Mouse (Mus musculus) large intestine, adult 2 months (tissue): ENCODE measurements around the gene 3100002H09Rik. TPM values are rescaled to one million over a fixed set of nuclear protein-coding genes. Genes with fewer than 3 reads are reported as not detected.
A peak's percentile ranks its signal among the peaks of the same experiment; 100 is the strongest.

Experiments
- DNase-seq: peaks from one replicate; pipeline ENCODE4 v3.0.0-alpha.2; 2012; ENCODE audit warnings: low read depth, low spot score
- WGBS: fragments of 180-500 bp; shearing (Covaris S2); methylation state at CpG from one replicate; pipeline ENCODE4 v1.1.7; 2018; 5-methylcytosine and 5-hydroxymethylcytosine counted together
- polyA plus RNA-seq: library from polyadenylated mRNA; depleted of rRNA; stranded (reverse); fragments of >200 nt; gene quantifications from 2 replicates; pipeline ENCODE4 v1.2.3, GENCODE M21; 2012

3100002H09Rik gene
- polyA plus RNA-seq, 1 experiment = not detected

GRCm38 (mm10) chr4:124616636-124617035 lies 6.0 kb upstream of the 3100002H09Rik start:
- DNase-seq = no peak

GRCm38 (mm10) chr4:124615986-124616385 lies 5.4 kb upstream of the 3100002H09Rik start:
- 49% methylated on average over 9 of the region's 9 CpGs for WGBS
- DNase-seq = no peak

More at GRCm38 (mm10) chr4:124616636-124617035, 6.0 kb upstream of the 3100002H09Rik start:
- WGBS = 36% methylated on average over 1 of the region's 1 CpGs

GRCm38 (mm10) chr4:124615406-124615960 lies 4.9 kb upstream of the 3100002H09Rik start:
- 35% methylated on average over 14 of the region's 14 CpGs for WGBS
- no peak for DNase-seq

GRCm38 (mm10) chr4:124614189-124614588 lies 3.6 kb upstream of the 3100002H09Rik start:
- no peak for DNase-seq
- 0% methylated on average over 1 of the region's 1 CpGs for WGBS

- no peak for DNase-seq
- WGBS = 32% methylated on average over 4 of the region's 4 CpGs
Measured at GRCm38 (mm10) chr4:124611768-124612167, 1.2 kb upstream of the 3100002H09Rik start.

GRCm38 (mm10) chr4:124610066-124610465 lies 537 bp downstream of the 3100002H09Rik start:
- no peak for DNase-seq
- 39% methylated on average over 2 of the region's 2 CpGs for WGBS

- 76% methylated on average over 8 of the region's 8 CpGs for WGBS
Measured at GRCm38 (mm10) chr4:124607166-124607565, 3.4 kb downstream of the 3100002H09Rik start.

GRCm38 (mm10) chr4:124606180-124606579 lies 4.4 kb downstream of the 3100002H09Rik start:
- no peak for DNase-seq
- 75% methylated on average over 3 of the region's 3 CpGs for WGBS

More at GRCm38 (mm10) chr4:124607166-124607565, 3.4 kb downstream of the 3100002H09Rik start:
- no peak for DNase-seq

GRCm38 (mm10) chr4:124605255-124605654 lies 5.3 kb downstream of the 3100002H09Rik start:
- DNase-seq = no peak
- 63% methylated on average over 5 of the region's 5 CpGs for WGBS

- 9% methylated on average over 9 of the region's 9 CpGs for WGBS
- DNase-seq = no peak
Measured at GRCm38 (mm10) chr4:124603712-124604111, 6.9 kb downstream of the 3100002H09Rik start.

GRCm38 (mm10) chr4:124595929-124596328 lies 14.7 kb downstream of the 3100002H09Rik start:
- WGBS = 68% methylated on average over 9 of the region's 9 CpGs

GRCm38 (mm10) chr4:124594933-124595332 lies 15.7 kb downstream of the 3100002H09Rik start:
- WGBS = 17% methylated on average over 13 of the region's 13 CpGs
- peak; percentile 21 for DNase-seq

More at GRCm38 (mm10) chr4:124595929-124596328, 14.7 kb downstream of the 3100002H09Rik start:
- no peak for DNase-seq

GRCm38 (mm10) chr4:124593691-124594090 lies 16.9 kb downstream of the 3100002H09Rik start:
- WGBS = 47% methylated on average over 9 of the region's 9 CpGs
- DNase-seq = no peak

GRCm38 (mm10) chr4:124593210-124593609 lies 17.4 kb downstream of the 3100002H09Rik start:
- no peak for DNase-seq

- 72% methylated on average over 5 of the region's 5 CpGs for WGBS
- DNase-seq = no peak
Measured at GRCm38 (mm10) chr4:124592241-124592640, 18.4 kb downstream of the 3100002H09Rik start.

GRCm38 (mm10) chr4:124580695-124581094 lies 29.9 kb downstream of the 3100002H09Rik start:
- 64% methylated on average over 7 of the region's 7 CpGs for WGBS

GRCm38 (mm10) chr4:124575955-124576445 lies 34.6 kb downstream of the 3100002H09Rik start:
- 12% methylated on average over 7 of the region's 7 CpGs for WGBS
- no peak for DNase-seq

More at GRCm38 (mm10) chr4:124580695-124581094, 29.9 kb downstream of the 3100002H09Rik start:
- DNase-seq = no peak

GRCm38 (mm10) chr4:124575269-124575954 lies 35.2 kb downstream of the 3100002H09Rik start:
- 2% methylated on average over 61 of the region's 61 CpGs for WGBS
- DNase-seq = no peak

- 32% methylated on average over 4 of the region's 4 CpGs for WGBS
- no peak for DNase-seq
Measured at GRCm38 (mm10) chr4:124573586-124573985, 37.0 kb downstream of the 3100002H09Rik start.

GRCm38 (mm10) chr4:124570977-124571376 lies 39.6 kb downstream of the 3100002H09Rik start:
- 39% methylated on average over 9 of the region's 9 CpGs for WGBS
- no peak for DNase-seq

- DNase-seq = no peak
- 21% methylated on average over 7 of the region's 7 CpGs for WGBS
Measured at GRCm38 (mm10) chr4:124569661-124570060, 40.9 kb downstream of the 3100002H09Rik start.
